In the genomic region with DNA sequence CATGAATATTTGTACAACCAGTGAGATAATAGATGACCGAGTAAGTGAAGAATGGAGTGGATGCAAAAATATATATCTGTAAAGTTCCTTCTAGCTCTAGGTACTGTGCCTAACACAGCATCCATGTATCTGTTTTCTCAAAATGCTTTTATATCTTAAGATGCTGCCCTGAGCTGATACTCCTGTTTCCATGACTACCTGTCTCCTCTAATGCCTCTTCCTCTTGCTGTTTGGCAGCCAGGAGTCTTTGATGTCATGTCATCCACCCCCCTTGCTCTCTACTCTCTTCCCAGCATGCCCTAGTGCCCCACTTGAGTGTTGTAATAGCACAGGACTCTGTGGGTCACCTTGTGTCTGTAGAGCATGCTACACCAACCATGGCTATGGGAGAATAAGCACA, we compare ENCODE assay signal across 16 mouse cellular contexts.
"Had no signal": no experiment of that assay in that cellular context is flagged by ENCODE, and none has a peak within 500 bp of the region (broad histone marks: within the 10 kb centered on the region; RNA-seq: fewer than 3 reads in every experiment).

No protein-coding gene starts in this region.

- H3K9ac ChIP-seq: kidney, embryonic 15.5 days; liver, embryonic 15.5 days; lung, embryonic 14.5 days; neural tube, embryonic 13.5 days had no signal

- H3K4me2 ChIP-seq: kidney, embryonic 15.5 days; liver, embryonic 11.5 days; liver, embryonic 15.5 days; lung, embryonic 14.5 days; midbrain, embryonic 11.5 days; neural tube, embryonic 13.5 days had no signal

- DNase-seq: kidney, adult 2 months; kidney, postnatal 14 days; lung, embryonic 14.5 days; lung, postnatal 10 days; lung, postnatal 4 days; retina, postnatal 1 day; right cerebral cortex, postnatal 4 days; spleen, adult 18-20 months; thymus, adult 18-20 months; thymus, postnatal 14 days had no signal

- H3K36me3 ChIP-seq: kidney, embryonic 15.5 days; limb, embryonic 10.5 days; liver, embryonic 15.5 days; neural tube, embryonic 13.5 days had no signal

- H3K9me3 ChIP-seq: kidney, embryonic 15.5 days; limb, embryonic 10.5 days; liver, embryonic 15.5 days; neural tube, embryonic 13.5 days had no signal

- H3K4me1 ChIP-seq: kidney, embryonic 15.5 days; limb, embryonic 10.5 days; liver, embryonic 15.5 days had no signal

- H3K27ac ChIP-seq: kidney, embryonic 15.5 days; limb, embryonic 10.5 days; liver, embryonic 15.5 days; neural tube, embryonic 13.5 days had no signal

- H3K27me3 ChIP-seq: kidney, embryonic 15.5 days; liver, embryonic 15.5 days; neural tube, embryonic 13.5 days had no signal

- H3K4me3 ChIP-seq: kidney, embryonic 15.5 days; limb, embryonic 10.5 days; liver, embryonic 15.5 days; neural tube, embryonic 13.5 days had no signal
